Mouse (Mus musculus): Measurements from ENCODE around the gene Tmeff1.
A peak's percentile ranks its signal among the peaks of the same experiment; 100 is the strongest.

The Tmeff1 gene

GRCm38 (mm10) chr4:48622246-48622645, 37.3 kb downstream of the Tmeff1 start:
- no peak for DNase-seq (ENCODE audit: low spot score in 2 of 2)

GRCm38 (mm10) chr4:48622946-48623345, 38.0 kb downstream of the Tmeff1 start:
- DNase-seq (ENCODE audit: low spot score in 2 of 2) = no peak

- DNase-seq (ENCODE audit: low spot score in 2 of 2) = no peak
These were observed 40.0 kb downstream of the Tmeff1 start for GRCm38 (mm10) chr4:48624961-48625360.

- DNase-seq (ENCODE audit: low spot score in 2 of 2) = no peak
These were observed 40.9 kb downstream of the Tmeff1 start for GRCm38 (mm10) chr4:48625836-48626235.

GRCm38 (mm10) chr4:48629445-48629844, 44.5 kb downstream of the Tmeff1 start:
- peak in 1 of 2 experiments; percentile 34 for DNase-seq (ENCODE audit: low spot score in 2 of 2)

- DNase-seq (ENCODE audit: low spot score in 2 of 2) = no peak
These were observed 48.6 kb downstream of the Tmeff1 start for GRCm38 (mm10) chr4:48633529-48633928.

GRCm38 (mm10) chr4:48634058-48634457, 49.1 kb downstream of the Tmeff1 start:
- DNase-seq (ENCODE audit: low spot score in 2 of 2) = no peak

GRCm38 (mm10) chr4:48636831-48637230, 51.9 kb downstream of the Tmeff1 start:
- DNase-seq (ENCODE audit: low spot score in 2 of 2) = no peak

- DNase-seq (ENCODE audit: low spot score in 2 of 2) = no peak
These were observed 53.2 kb downstream of the Tmeff1 start for GRCm38 (mm10) chr4:48638132-48638531.

GRCm38 (mm10) chr4:48639503-48639902, 54.5 kb downstream of the Tmeff1 start:
- DNase-seq (ENCODE audit: low spot score in 2 of 2) = no peak

GRCm38 (mm10) chr4:48643801-48644200, 58.8 kb downstream of the Tmeff1 start:
- DNase-seq (ENCODE audit: low spot score in 2 of 2) = peak; percentile 51 to 59

- no peak for DNase-seq (ENCODE audit: low spot score in 2 of 2)
These were observed 61.2 kb downstream of the Tmeff1 start for GRCm38 (mm10) chr4:48646143-48646542.

- DNase-seq (ENCODE audit: low spot score in 2 of 2) = no peak
These were observed 65.8 kb downstream of the Tmeff1 start for GRCm38 (mm10) chr4:48650617-48651360.

- no peak for DNase-seq (ENCODE audit: low spot score in 2 of 2)
These were observed 69.1 kb downstream of the Tmeff1 start for GRCm38 (mm10) chr4:48654118-48654517.

- no peak for DNase-seq (ENCODE audit: low spot score in 2 of 2)
These were observed 71.6 kb downstream of the Tmeff1 start for GRCm38 (mm10) chr4:48656530-48656929.

GRCm38 (mm10) chr4:48660144-48660543, 75.2 kb downstream of the Tmeff1 start:
- no peak for DNase-seq (ENCODE audit: low spot score in 2 of 2)

- DNase-seq (ENCODE audit: low spot score in 2 of 2) = no peak
These were observed 75.9 kb downstream of the Tmeff1 start for GRCm38 (mm10) chr4:48660619-48661575.

- DNase-seq (ENCODE audit: low spot score in 2 of 2) = no peak
These were observed 78.3 kb downstream of the Tmeff1 start, which contains the start of gene Cavin4 for GRCm38 (mm10) chr4:48663271-48663670. Cavin4 (plus strand) TSS chr4:48663514.

- no peak for DNase-seq (ENCODE audit: low spot score in 2 of 2)
These were observed 79.0 kb downstream of the Tmeff1 start for GRCm38 (mm10) chr4:48664021-48664420.

- no peak for DNase-seq (ENCODE audit: low spot score in 2 of 2)
These were observed 82.3 kb downstream of the Tmeff1 start for GRCm38 (mm10) chr4:48667279-48667678.

- DNase-seq (ENCODE audit: low spot score in 2 of 2) = no peak
These were observed 87.9 kb downstream of the Tmeff1 start for GRCm38 (mm10) chr4:48672915-48673314.

GRCm38 (mm10) chr4:48674412-48674811, 89.4 kb downstream of the Tmeff1 start:
- DNase-seq (ENCODE audit: low spot score in 2 of 2) = no peak

Measured in left cerebral cortex, adult 9 months (tissue).